Mouse (Mus musculus): ENCODE data around the gene Klk6. TPM values are rescaled to one million over a fixed set of nuclear protein-coding genes. Genes with fewer than 3 reads are reported as not detected.

Gene Klk6
- polyA plus RNA-seq, 1 experiment from 2014 or later, result not detected

GRCm38 (mm10) chr7:43841701-43842100 is 17.4 kb downstream of the Klk6 start, which contains the start of gene Klk5:
Gene Klk5 (plus strand): TSS chr7:43841971.
- H3K27ac ChIP-seq, result no peak within 1 kb of the TSS
- DNase-seq (ENCODE audit: low spot score), result no peak
- H3K9me3 ChIP-seq, result no peaks in the 10 kb centered on the region
- no peaks in the 10 kb centered on the region for H3K4me1 ChIP-seq (replicated peaks)
- 72% methylated on average over 3 of the region's 3 CpGs for WGBS
- no peak within 1 kb of the TSS for H3K4me3 ChIP-seq
- no peaks in the 10 kb centered on the region for H3K27me3 ChIP-seq (ENCODE audit: insufficient read depth, poor library complexity, severe bottlenecking)
- no peaks in the 10 kb centered on the region for H3K36me3 ChIP-seq

- Histone ChIP-seq H3K27ac (no peak overlapping the region), H3K27me3 (ENCODE audit: insufficient read depth, poor library complexity, severe bottlenecking) (no peaks in the 10 kb centered on the region), H3K4me3 (no peak overlapping the region), H3K36me3 (no peaks in the 10 kb centered on the region), H3K9me3 (no peaks in the 10 kb centered on the region), H3K4me1 (replicated peaks) (no peaks in the 10 kb centered on the region)
- 94% methylated on average over 4 of the region's 4 CpGs for WGBS
- DNase-seq (ENCODE audit: low spot score), result no peak
These were observed 19.5 kb downstream of the Klk6 start for GRCm38 (mm10) chr7:43843801-43844200.

GRCm38 (mm10) chr7:43851616-43852015 is 27.3 kb downstream of the Klk6 start:
- H3K4me1 ChIP-seq (replicated peaks), result no peaks in the 10 kb centered on the region
- peaks cover 4% of the 10 kb centered on the region; the same call in 1 of the 2 replicates for H3K9me3 ChIP-seq
- no peaks in the 10 kb centered on the region for H3K36me3 ChIP-seq
- H3K4me3 ChIP-seq, result no peak overlapping the region
- H3K27ac ChIP-seq, result no peak overlapping the region
- no peak for DNase-seq (ENCODE audit: low spot score)
- WGBS, result 88% methylated on average over 6 of the region's 6 CpGs
- no peaks in the 10 kb centered on the region for H3K27me3 ChIP-seq (ENCODE audit: insufficient read depth, poor library complexity, severe bottlenecking)

GRCm38 (mm10) chr7:43854642-43855380 is 30.5 kb downstream of the Klk6 start:
- Histone ChIP-seq H3K4me1 (replicated peaks) (no peaks in the 10 kb centered on the region), H3K27me3 (ENCODE audit: insufficient read depth, poor library complexity, severe bottlenecking) (no peaks in the 10 kb centered on the region), H3K27ac (no peak overlapping the region), H3K9me3 (peaks cover 4% of the 10 kb centered on the region; the same call in 1 of the 2 replicates), H3K36me3 (no peaks in the 10 kb centered on the region), H3K4me3 (no peak overlapping the region)
- WGBS, result 89% methylated on average over 9 of the region's 9 CpGs
- no peak for DNase-seq (ENCODE audit: low spot score)

GRCm38 (mm10) chr7:43855709-43856108 is 31.4 kb downstream of the Klk6 start:
- Histone ChIP-seq H3K27me3 (ENCODE audit: insufficient read depth, poor library complexity, severe bottlenecking) (no peaks in the 10 kb centered on the region), H3K27ac (no peak overlapping the region), H3K9me3 (peaks cover 4% of the 10 kb centered on the region; the same call in 1 of the 2 replicates), H3K4me3 (no peak overlapping the region), H3K4me1 (replicated peaks) (peaks cover 4% of the 10 kb centered on the region; the same call in 1 of the 2 replicates), H3K36me3 (no peaks in the 10 kb centered on the region)
- no peak for DNase-seq (ENCODE audit: low spot score)
- 77% methylated on average over 3 of the region's 3 CpGs for WGBS

GRCm38 (mm10) chr7:43856307-43856706 is 32.0 kb downstream of the Klk6 start:
- no peak for DNase-seq (ENCODE audit: low spot score)
- Histone ChIP-seq H3K9me3 (peaks cover 4% of the 10 kb centered on the region; the same call in 1 of the 2 replicates), H3K4me1 (replicated peaks) (peaks cover 4% of the 10 kb centered on the region; the same call in 1 of the 2 replicates), H3K27me3 (ENCODE audit: insufficient read depth, poor library complexity, severe bottlenecking) (no peaks in the 10 kb centered on the region), H3K36me3 (no peaks in the 10 kb centered on the region), H3K27ac (no peak overlapping the region), H3K4me3 (no peak overlapping the region)
- 84% methylated on average over 7 of the region's 7 CpGs for WGBS

- H3K27me3 ChIP-seq (ENCODE audit: insufficient read depth, poor library complexity, severe bottlenecking), result no peaks in the 10 kb centered on the region
- no peak overlapping the region for H3K4me3 ChIP-seq
- no peaks in the 10 kb centered on the region for H3K9me3 ChIP-seq
- H3K27ac ChIP-seq, result no peak overlapping the region
- peaks cover 4% of the 10 kb centered on the region; the same call in 1 of the 2 replicates for H3K4me1 ChIP-seq (replicated peaks)
- no peak for DNase-seq (ENCODE audit: low spot score)
- no peaks in the 10 kb centered on the region for H3K36me3 ChIP-seq
- 90% methylated on average over 12 of the region's 12 CpGs for WGBS
These were observed 33.2 kb downstream of the Klk6 start for GRCm38 (mm10) chr7:43857501-43857900.

- H3K4me1 ChIP-seq (replicated peaks), result peaks cover 4% of the 10 kb centered on the region; the same call in 1 of the 2 replicates
- H3K36me3 ChIP-seq, result no peaks in the 10 kb centered on the region
- 65% methylated on average over 8 of the region's 8 CpGs for WGBS
- no peak for DNase-seq (ENCODE audit: low spot score)
- no peak overlapping the region for H3K4me3 ChIP-seq
- no peaks in the 10 kb centered on the region for H3K9me3 ChIP-seq
- no peak overlapping the region for H3K27ac ChIP-seq
- H3K27me3 ChIP-seq (ENCODE audit: insufficient read depth, poor library complexity, severe bottlenecking), result no peaks in the 10 kb centered on the region
These were observed 36.1 kb downstream of the Klk6 start for GRCm38 (mm10) chr7:43860411-43860810.

GRCm38 (mm10) chr7:43873237-43873636 is 48.9 kb downstream of the Klk6 start:
- Histone ChIP-seq H3K9me3 (no peaks in the 10 kb centered on the region), H3K36me3 (no peaks in the 10 kb centered on the region), H3K27ac (no peak overlapping the region), H3K27me3 (ENCODE audit: insufficient read depth, poor library complexity, severe bottlenecking) (no peaks in the 10 kb centered on the region), H3K4me1 (replicated peaks) (no peaks in the 10 kb centered on the region), H3K4me3 (no peak overlapping the region)
- 5% methylated on average over 10 of the region's 10 CpGs for WGBS
- DNase-seq (ENCODE audit: low spot score), result peak; percentile 84

- no peak for DNase-seq (ENCODE audit: low spot score)
- Histone ChIP-seq H3K4me3 (no peak overlapping the region), H3K4me1 (replicated peaks) (no peaks in the 10 kb centered on the region), H3K9me3 (no peaks in the 10 kb centered on the region), H3K27ac (no peak overlapping the region), H3K36me3 (no peaks in the 10 kb centered on the region), H3K27me3 (ENCODE audit: insufficient read depth, poor library complexity, severe bottlenecking) (no peaks in the 10 kb centered on the region)
- 72% methylated on average over 3 of the region's 3 CpGs for WGBS
These were observed 49.4 kb downstream of the Klk6 start for GRCm38 (mm10) chr7:43873674-43874073.

- Histone ChIP-seq H3K4me3 (no peak overlapping the region), H3K4me1 (replicated peaks) (no peaks in the 10 kb centered on the region), H3K36me3 (no peaks in the 10 kb centered on the region), H3K27me3 (ENCODE audit: insufficient read depth, poor library complexity, severe bottlenecking) (no peaks in the 10 kb centered on the region), H3K27ac (no peak overlapping the region), H3K9me3 (no peaks in the 10 kb centered on the region)
- DNase-seq (ENCODE audit: low spot score), result no peak
- 83% methylated on average over 6 of the region's 6 CpGs for WGBS
These were observed 50.6 kb downstream of the Klk6 start for GRCm38 (mm10) chr7:43874868-43875375.

- Histone ChIP-seq H3K27ac (no peak overlapping the region), H3K4me3 (no peak overlapping the region), H3K4me1 (replicated peaks) (peaks cover 5% of the 10 kb centered on the region; the same call in 1 of the 2 replicates), H3K27me3 (ENCODE audit: insufficient read depth, poor library complexity, severe bottlenecking) (peaks cover 7% of the 10 kb centered on the region; the same call in 1 of the 2 replicates), H3K36me3 (no peaks in the 10 kb centered on the region), H3K9me3 (no peaks in the 10 kb centered on the region)
- 77% methylated on average over 4 of the region's 4 CpGs for WGBS
- no peak for DNase-seq (ENCODE audit: low spot score)
These were observed 52.1 kb downstream of the Klk6 start for GRCm38 (mm10) chr7:43876444-43876843.

- peaks cover 18% of the 10 kb centered on the region for H3K4me1 ChIP-seq (replicated peaks)
- H3K4me3 ChIP-seq, result no peak overlapping the region
- 48% methylated on average over 1 of the region's 1 CpGs for WGBS
- H3K27ac ChIP-seq, result no peak overlapping the region
- no peak for DNase-seq (ENCODE audit: low spot score)
- no peaks in the 10 kb centered on the region for H3K36me3 ChIP-seq
- H3K9me3 ChIP-seq, result no peaks in the 10 kb centered on the region
- H3K27me3 ChIP-seq (ENCODE audit: insufficient read depth, poor library complexity, severe bottlenecking), result peaks cover 18% of the 10 kb centered on the region
These were observed 54.0 kb downstream of the Klk6 start for GRCm38 (mm10) chr7:43878281-43878680.
